Mouse (Mus musculus) brain, embryonic 18.5 days (tissue): ENCODE measurements around the gene Crtac1.

Experiments used
- DNase-seq: peaks from one replicate; pipeline ENCODE4 v3.0.0-alpha.2; 2012; ENCODE audit warnings: low read depth, low spot score

Crtac1 gene

GRCm38 (mm10) chr19:42431485-42432190 lies at the start of gene Crtac1:
Crtac1 (minus strand) TSS chr19:42431783.
- DNase-seq, result peak; percentile 84

DNA sequence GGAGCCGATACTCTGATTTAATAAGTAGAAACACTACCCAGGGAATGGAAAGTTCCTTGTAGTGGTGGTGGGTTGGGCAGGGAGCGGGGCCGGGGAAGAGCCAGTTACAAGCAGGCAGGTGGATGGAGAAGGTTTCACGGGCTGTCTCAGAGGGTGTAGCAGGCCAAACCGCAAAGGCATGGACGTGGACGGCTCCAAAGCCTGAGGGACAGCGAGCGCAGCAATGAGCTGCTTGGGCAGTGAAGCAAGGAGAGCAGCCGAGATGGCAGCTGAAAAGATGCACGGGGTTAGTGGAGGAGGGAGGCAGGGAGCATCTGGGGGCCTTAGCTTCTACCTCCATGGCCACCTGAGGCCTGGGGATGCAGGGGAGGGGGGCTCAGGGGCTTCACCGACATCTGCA lies 46.7 kb upstream of the Crtac1 start:
- DNase-seq, result no peak

- DNase-seq, result no peak
Observed at GRCm38 (mm10) chr19:42477769-42478168, 46.2 kb upstream of the Crtac1 start.

- DNase-seq, result no peak
Observed at GRCm38 (mm10) chr19:42472831-42473230, 41.2 kb upstream of the Crtac1 start.

- no peak for DNase-seq
Observed at GRCm38 (mm10) chr19:42471571-42471970, 40.0 kb upstream of the Crtac1 start.

GRCm38 (mm10) chr19:42461851-42462250 lies 30.3 kb upstream of the Crtac1 start:
- no peak for DNase-seq

DNA sequence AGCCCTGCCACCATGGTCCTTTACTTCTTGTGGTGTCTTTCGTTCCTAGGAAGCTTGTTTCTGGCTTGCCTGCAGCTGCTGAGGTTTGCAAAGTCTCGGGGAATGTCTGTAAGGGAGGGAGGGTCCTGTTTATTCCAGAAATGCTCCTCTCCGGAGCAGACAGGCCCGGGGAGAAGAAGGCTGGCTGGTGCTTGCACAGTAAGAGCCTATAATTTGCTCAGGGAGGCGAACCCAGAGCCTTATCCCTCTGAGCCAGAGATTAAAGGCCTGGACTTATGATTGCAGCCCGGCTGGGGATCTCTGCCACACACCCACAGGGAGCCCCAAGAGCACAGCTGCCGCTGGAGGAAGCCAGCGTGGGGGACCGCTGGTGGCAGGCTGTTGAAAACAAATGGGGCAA lies 29.8 kb upstream of the Crtac1 start:
- DNase-seq, result no peak

DNA sequence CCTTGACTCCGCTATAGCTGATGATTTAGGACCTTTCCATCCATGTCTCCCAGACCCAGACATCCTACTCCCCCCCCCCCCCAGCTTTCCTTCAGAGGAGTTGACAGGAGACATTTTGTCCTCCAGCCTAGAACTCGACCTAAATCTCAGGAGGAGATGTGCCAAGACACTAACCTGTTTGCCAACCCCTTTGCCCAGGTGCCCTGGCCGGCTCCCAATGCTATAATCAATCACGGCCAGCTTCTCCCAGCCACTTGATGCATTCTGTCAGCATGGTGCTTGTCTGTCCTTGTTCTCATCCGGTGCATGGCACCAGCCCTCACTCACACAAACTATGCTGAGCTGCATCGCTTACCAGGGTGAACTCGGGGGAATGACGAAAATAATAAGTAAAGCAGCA lies 27.9 kb upstream of the Crtac1 start:
- DNase-seq, result no peak

DNA sequence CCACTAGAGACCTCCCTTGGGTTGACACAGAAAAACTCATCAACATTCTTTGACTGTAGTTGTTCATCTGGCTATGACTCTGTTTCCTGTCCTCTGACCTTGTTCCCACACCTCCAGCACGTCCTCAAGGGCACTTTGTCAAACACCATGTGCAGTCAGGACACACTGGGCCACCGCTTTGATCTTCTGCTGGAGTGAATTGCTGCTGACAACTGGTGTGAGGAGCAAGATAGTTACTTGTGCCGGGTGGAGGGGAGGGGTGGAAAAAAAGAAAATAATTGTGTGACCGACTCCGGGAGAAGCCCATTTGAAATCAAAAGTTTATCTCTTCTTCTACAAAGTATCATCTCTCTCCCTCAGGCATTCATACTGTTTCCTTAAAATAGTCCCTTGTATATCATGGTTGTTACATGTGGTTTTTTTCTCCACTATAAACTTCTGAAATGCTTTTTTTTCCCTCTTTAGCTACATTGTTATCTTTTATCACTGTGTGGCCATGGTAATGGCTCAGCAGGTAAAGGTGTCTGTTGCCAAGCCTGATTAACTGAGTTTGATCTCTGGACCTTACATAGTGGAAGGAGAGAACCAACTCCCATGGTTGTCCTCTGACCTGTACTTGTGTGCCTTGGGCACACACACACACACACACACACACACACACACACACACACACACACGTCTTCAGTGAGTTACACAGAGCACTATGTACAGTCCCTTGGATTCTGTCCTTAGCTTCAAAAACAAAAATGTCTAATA lies 23.1 kb upstream of the Crtac1 start:
- no peak for DNase-seq

DNA sequence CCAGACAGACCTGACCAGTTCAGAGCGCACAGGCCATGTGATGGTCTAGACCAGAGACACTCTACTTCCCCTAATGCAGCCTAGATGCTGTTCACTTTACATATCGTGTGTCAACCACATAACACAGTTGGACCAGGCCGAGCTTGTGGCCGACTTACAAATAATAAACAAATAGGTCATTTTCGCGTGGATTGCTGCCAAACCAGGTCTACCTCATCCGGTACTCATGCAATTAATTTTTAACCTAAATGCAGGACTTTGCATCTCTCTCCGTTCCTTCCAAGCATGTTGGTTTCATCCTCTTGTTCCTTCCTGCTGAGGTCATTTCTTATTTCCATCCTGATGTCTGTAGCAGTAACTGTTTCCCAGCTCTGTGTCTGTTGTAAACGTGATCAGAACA lies 22.4 kb upstream of the Crtac1 start:
- no peak for DNase-seq

GRCm38 (mm10) chr19:42452539-42452938 lies 21.0 kb upstream of the Crtac1 start:
- DNase-seq, result no peak

DNA sequence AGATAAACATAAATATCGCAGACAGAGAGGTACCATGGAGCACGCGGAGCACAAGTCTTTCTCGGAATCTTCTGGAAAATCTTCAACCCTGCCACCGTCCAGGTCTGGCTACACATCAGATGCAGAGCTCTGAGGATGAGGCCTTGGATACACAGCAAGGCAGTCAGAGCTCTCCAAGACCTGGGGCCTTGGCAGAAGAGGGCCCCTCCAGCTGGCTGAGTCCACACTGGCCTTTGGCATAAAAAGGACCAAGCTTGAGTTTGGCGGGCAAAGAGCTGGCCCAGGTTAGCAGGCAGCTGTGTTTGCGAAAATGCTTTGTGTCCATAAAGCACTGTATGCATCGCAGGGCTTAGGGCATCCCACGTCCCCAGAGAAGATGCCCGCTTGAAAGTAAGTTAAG lies 17.0 kb upstream of the Crtac1 start:
- DNase-seq, result no peak

- DNase-seq, result no peak
Observed at GRCm38 (mm10) chr19:42443887-42444409, 12.4 kb upstream of the Crtac1 start.

DNA sequence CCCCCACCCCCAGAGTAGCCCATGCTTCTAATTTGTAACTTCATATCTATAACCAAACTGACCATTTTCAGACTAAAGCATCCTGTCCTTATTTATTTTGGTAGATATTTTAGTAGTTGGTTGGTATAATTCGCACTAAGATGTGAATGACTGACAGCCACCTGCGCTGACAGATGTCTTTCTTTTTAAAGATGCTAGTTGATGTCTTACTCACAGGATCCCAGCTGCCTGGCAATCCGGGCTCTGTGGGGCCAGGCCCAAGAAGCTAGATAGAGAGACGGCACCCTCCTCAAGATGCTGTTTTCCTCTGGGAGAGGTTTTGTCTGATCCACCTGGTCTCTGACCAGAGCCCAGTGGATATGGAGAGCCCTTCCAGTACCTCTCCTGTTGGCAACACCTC lies 11.7 kb upstream of the Crtac1 start:
- no peak for DNase-seq

- DNase-seq, result no peak
Observed at GRCm38 (mm10) chr19:42442246-42443197, 10.9 kb upstream of the Crtac1 start.

DNA sequence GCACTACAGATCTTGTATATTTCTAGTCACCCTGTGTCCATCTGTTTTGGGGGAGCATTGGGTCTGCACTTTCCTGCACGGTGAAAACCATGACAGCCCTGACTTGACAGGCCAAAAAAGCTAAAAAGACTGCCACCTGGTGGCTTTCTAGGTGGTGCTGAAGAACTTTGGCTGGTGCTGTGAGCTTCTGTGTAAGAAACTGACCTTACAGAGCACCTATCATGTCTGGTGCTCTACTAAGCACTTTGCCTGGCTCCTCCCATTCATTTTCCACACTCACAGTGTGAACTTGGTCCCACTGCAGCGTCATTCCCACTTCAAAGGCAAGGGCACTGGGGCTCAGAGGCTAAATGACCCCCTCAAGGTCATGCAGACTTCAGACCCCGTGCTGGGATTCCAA lies 8.5 kb upstream of the Crtac1 start:
- DNase-seq, result no peak

GRCm38 (mm10) chr19:42439353-42439752 lies 7.8 kb upstream of the Crtac1 start:
- no peak for DNase-seq

GRCm38 (mm10) chr19:42435621-42436020 lies 4.0 kb upstream of the Crtac1 start:
- no peak for DNase-seq

- DNase-seq, result no peak
Observed at GRCm38 (mm10) chr19:42432761-42433160, 1.2 kb upstream of the Crtac1 start.

- no peak for DNase-seq
Observed at GRCm38 (mm10) chr19:42432191-42432590, 608 bp upstream of the Crtac1 start.

- DNase-seq, result no peak
Observed at GRCm38 (mm10) chr19:42430981-42431380, 602 bp downstream of the Crtac1 start.

- DNase-seq, result no peak
Observed at GRCm38 (mm10) chr19:42429410-42429809, 2.2 kb downstream of the Crtac1 start.
